9 mouse cellular contexts compared by ENCODE assay signal in genomic region chr17:31686225-31686564, GRCm38 (mm10). TPM values are rescaled to one million over a fixed set of nuclear protein-coding genes. Genes with fewer than 3 reads are reported as not detected.
DNase-seq lines count a peak whose midpoint lies in the region; ATAC-seq and TF ChIP-seq lines count a peak whose summit lies in the region.
"Had no signal": no experiment of that assay in that cellular context is flagged by ENCODE, and none has a peak within 500 bp of the region (broad histone marks: within the 10 kb centered on the region; RNA-seq: fewer than 3 reads in every experiment).

No protein-coding gene starts in this region.

- H3K27me3 ChIP-seq in limb, embryonic 13.5 days, result peaks cover 6% of the 10 kb centered on the region; the same call in 1 of the 2 replicates
- H3K27me3 ChIP-seq in cerebellum, adult 2 months (ENCODE audit: control insufficient read depth, insufficient read depth, low read length), result no peaks in the 10 kb centered on the region

- 36% methylated on average over 3 of the region's 3 CpGs for WGBS in limb, embryonic 13.5 days
- 4% methylated on average over 3 of the region's 3 CpGs for WGBS in cerebellum, adult 2 months

- peaks cover 11% of the 10 kb centered on the region for H3K4me1 ChIP-seq in limb, embryonic 13.5 days
- no peaks in the 10 kb centered on the region for H3K4me1 ChIP-seq in cerebellum, adult 2 months (ENCODE audit: control insufficient read depth, insufficient read depth, low read length)

- intact Hi-C loops in heart, postnatal 14 days (cut with DNase I), result loop anchor here (5.0 to 10.0 kb wide), 2 partner anchors 251 to 529 kb away; no protein-coding TSS in a partner anchor
- intact Hi-C loops in left cerebral cortex, postnatal 14 days (cut with DNase I), result loop anchor here (5.0 kb wide), 1 partner anchor 386 kb away; no protein-coding TSS in a partner anchor

- peak overlapping the region; percentile 35 for H3K4me2 ChIP-seq in limb, embryonic 13.5 days (replicated peaks)

- peak overlapping the region; percentile 86 for H3K27ac ChIP-seq in limb, embryonic 13.5 days
- H3K27ac ChIP-seq in cerebellum, adult 2 months (ENCODE audit: insufficient read depth, low read length), result no peak overlapping the region

- no peak for TF ChIP-seq POLR2A in cerebellum, adult 2 months (IDR thresholded peaks at IDR 0.05; ENCODE audit: borderline replicate concordance, insufficient read depth, low read length)

- peak; percentile 73 for ATAC-seq in limb, embryonic 13.5 days (ENCODE audit: low FRiP score, low read depth)

- H3K9me3 ChIP-seq in limb, embryonic 13.5 days, result no peaks in the 10 kb centered on the region

- H3K9ac ChIP-seq in limb, embryonic 13.5 days, result peak overlapping the region; percentile 40

- no peak overlapping the region for H3K4me3 ChIP-seq in limb, embryonic 13.5 days
- no peak overlapping the region for H3K4me3 ChIP-seq in cerebellum, adult 2 months (replicated peaks; ENCODE audit: insufficient read depth, low read depth, low read length)

- H3K36me3 ChIP-seq in limb, embryonic 13.5 days, result no peaks in the 10 kb centered on the region

- DNase-seq in urinary bladder, postnatal 14 days (ENCODE audit: low spot score), result peak; percentile 15
- no peak for DNase-seq in urinary bladder, postnatal 25 days (ENCODE audit: low spot score)
- peak; percentile 26 to 49 for DNase-seq in heart, postnatal 14 days
- DNase-seq in ovary, postnatal 14 days (ENCODE audit: low spot score), result peak; percentile 38
- DNase-seq in left cerebral cortex, adult 11 months (ENCODE audit: low spot score), result no peak
- no peak for DNase-seq in left cerebral cortex, postnatal 14 days (ENCODE audit: low spot score in 2 of 2)
- no peak for DNase-seq in cerebellum, adult 2 months

- TF ChIP-seq CTCF in cerebellum, adult 2 months (IDR thresholded peaks at IDR 0.05; ENCODE audit: borderline replicate concordance, insufficient read depth, low read depth, low read length), result no peak

RNA-seq across cellular contexts. Expression of gene Cryaa, which starts 8.6 kb away (rescaled TPM):
- not detected for total RNA-seq in heart, postnatal 14 days (2021)
- polyA plus RNA-seq in limb, embryonic 13.5 days (2015; fragmentation: Nextera tagmentation; extraction: Ambion mirVana), result not detected in 2 replicates
- under 1 TPM; 0.37 to 0.61 TPM for total RNA-seq in left cerebral cortex, postnatal 14 days (2021)
- 0.54 and 0.85 TPM in 2 replicates for polyA plus RNA-seq in cerebellum, adult 2 months (2012; rRNA removed)
- total RNA-seq: heart, postnatal 36 days had no signal

RNA-seq across cellular contexts. Expression of gene U2af1, which starts 27.5 kb away (rescaled TPM):
- total RNA-seq in heart, postnatal 14 days (2021), result 10 to 100 TPM; 82.0 to 82.2 TPM
- polyA plus RNA-seq in limb, embryonic 13.5 days (2015; fragmentation: Nextera tagmentation; extraction: Ambion mirVana), result 354 and 373 TPM in 2 replicates
- 100 to 1,000 TPM; 101 to 110 TPM for total RNA-seq in left cerebral cortex, postnatal 14 days (2021)
- 177 and 184 TPM in 2 replicates for polyA plus RNA-seq in cerebellum, adult 2 months (2012; rRNA removed)

RNA-seq across cellular contexts. Expression of gene Cbs, which starts 49.2 kb away (rescaled TPM):
- 1 to 10 TPM in 1 of 2 experiments, under 1 TPM in 1; 0.32 to 1.9 TPM for total RNA-seq in heart, postnatal 14 days (2021)
- 3.0 and 3.9 TPM in 2 replicates for polyA plus RNA-seq in limb, embryonic 13.5 days (2015; fragmentation: Nextera tagmentation; extraction: Ambion mirVana)
- total RNA-seq in left cerebral cortex, postnatal 14 days (2021), result 10 to 100 TPM; 45.9 to 48.6 TPM
- 33.9 and 34.8 TPM in 2 replicates for polyA plus RNA-seq in cerebellum, adult 2 months (2012; rRNA removed)

Comparison
In these comparisons a context has a peak if more than half of its experiments do, and no peak if none do; other contexts are left out.
1. DNase-seq: peak in urinary bladder, postnatal 14 days (single experiment), heart, postnatal 14 days (2 of 2) and ovary, postnatal 14 days (single experiment); none in urinary bladder, postnatal 25 days (single experiment), left cerebral cortex, adult 11 months (single experiment), left cerebral cortex, postnatal 14 days (0 of 2) and cerebellum, adult 2 months (0 of 2).
2. RNA of gene Cbs, which starts 49.2 kb away (total RNA-seq): 45.9 to 48.6 TPM in left cerebral cortex, postnatal 14 days; 0.32 to 1.9 TPM in heart, postnatal 14 days; every median in the first group is over 10 times any median in the second.